Mouse (Mus musculus) midbrain, embryonic 15.5 days (tissue): ENCODE measurements around the gene Skint6. TPM values are rescaled to one million over a fixed set of nuclear protein-coding genes. Genes with fewer than 3 reads are reported as not detected.
"Not testable (repeated sequence)": the region's sequence is repeated elsewhere in the genome, so short reads cannot be mapped to it uniquely, and the experiment has no call there.

Source experiments
- ATAC-seq: fragments of 200-750 bp; cut with Nextera tagmentation; replicated peaks from 2 replicates; pipeline ENCODE4 v1.8.0; 2017; ENCODE audit warnings: moderate TSS enrichment
- H3K27ac ChIP-seq: fragments of 300-500 bp; sonication (generic); 2 replicates; pipeline ENCODE4 v1.5.1; 2015; ENCODE audit warnings: mild to moderate bottlenecking, inconsistent platforms
- H3K27me3 ChIP-seq: fragments of 300-500 bp; sonication (generic); replicated peaks from 2 replicates; pipeline ENCODE4 v1.6.1; 2015; ENCODE audit warnings: inconsistent platforms
- H3K36me3 ChIP-seq: fragments of 300-500 bp; sonication (generic); replicated peaks from 2 replicates; pipeline ENCODE4 v1.6.1; 2015; ENCODE audit warnings: inconsistent platforms
- H3K4me1 ChIP-seq: fragments of 300-500 bp; sonication (generic); 2 replicates; pipeline ENCODE4 v1.6.1; 2015; ENCODE audit warnings: inconsistent platforms
- H3K4me2 ChIP-seq: fragments of 300-500 bp; sonication (generic); 2 replicates; pipeline ENCODE4 v1.6.1; 2015; ENCODE audit warnings: inconsistent platforms, mild to moderate bottlenecking, moderate library complexity
- H3K4me3 ChIP-seq: fragments of 300-500 bp; sonication (generic); 2 replicates; pipeline ENCODE4 v1.5.1; 2015; ENCODE audit warnings: mild to moderate bottlenecking, inconsistent platforms
- H3K9ac ChIP-seq: fragments of 300-500 bp; sonication (generic); 2 replicates; pipeline ENCODE4 v1.6.1; 2015; ENCODE audit warnings: mild to moderate bottlenecking, inconsistent platforms
- H3K9me3 ChIP-seq: fragments of 300-500 bp; sonication (generic); 2 replicates; pipeline ENCODE4 v1.6.1; 2016; ENCODE audit warnings: inconsistent platforms
- WGBS: fragments of 180-500 bp; shearing (Covaris S2); methylation state at CpG from one replicate; pipeline ENCODE4 v1.1.7; 2015; ENCODE audit warnings: mixed read lengths; 5-methylcytosine and 5-hydroxymethylcytosine counted together
- polyA plus RNA-seq: library from polyadenylated mRNA; unstranded; fragments of >200 nt; fragmentation: Nextera tagmentation; extraction: Ambion mirVana; gene quantifications from 2 replicates; pipeline ENCODE4 v1.2.1, GENCODE M21; 2015

The Skint6 gene
- polyA plus RNA-seq, result not detected in 2 replicates

- no peak within 1 kb of the TSS for H3K4me2 ChIP-seq
- H3K36me3 ChIP-seq, result no peaks in the 10 kb centered on the region
- H3K9me3 ChIP-seq, result peaks cover 13% of the 10 kb centered on the region
- H3K4me3 ChIP-seq, result no peak within 1 kb of the TSS
- 61% methylated on average over 2 of the region's 2 CpGs for WGBS
- no peak for ATAC-seq
- H3K4me1 ChIP-seq, result no peaks in the 10 kb centered on the region
- H3K27ac ChIP-seq, result no peak within 1 kb of the TSS
- no peaks in the 10 kb centered on the region for H3K27me3 ChIP-seq
- H3K9ac ChIP-seq, result no peak within 1 kb of the TSS
Observed at GRCm38 (mm10) chr4:113286873-113287272, at the start of gene Skint6. Gene Skint6 (minus strand): TSS chr4:113286973.

- H3K27ac ChIP-seq, result no peak overlapping the region
- 95% methylated on average over 1 of the region's 1 CpGs for WGBS
- H3K4me1 ChIP-seq, result no peaks in the 10 kb centered on the region
- no peak overlapping the region for H3K4me3 ChIP-seq
- no peak for ATAC-seq
- peaks cover 31% of the 10 kb centered on the region for H3K9me3 ChIP-seq
- no peaks in the 10 kb centered on the region for H3K36me3 ChIP-seq
- no peak overlapping the region for H3K9ac ChIP-seq
- no peaks in the 10 kb centered on the region for H3K27me3 ChIP-seq
- no peak overlapping the region for H3K4me2 ChIP-seq
Observed at GRCm38 (mm10) chr4:113320911-113321310, 34.1 kb upstream of the Skint6 start.

GRCm38 (mm10) chr4:113301773-113302473, 15.2 kb upstream of the Skint6 start:
- WGBS, result 66% methylated on average over 3 of the region's 3 CpGs
- ATAC-seq, result no peak

GRCm38 (mm10) chr4:113263363-113264060, 23.3 kb downstream of the Skint6 start:
- H3K27ac ChIP-seq, result no peak overlapping the region
- no peak for ATAC-seq
- WGBS, result 96% methylated on average over 1 of the region's 1 CpGs
- no peaks in the 10 kb centered on the region for H3K36me3 ChIP-seq
- no peak overlapping the region for H3K4me3 ChIP-seq
- no peaks in the 10 kb centered on the region for H3K27me3 ChIP-seq
- no peak overlapping the region for H3K4me2 ChIP-seq
- peaks cover 10% of the 10 kb centered on the region for H3K9me3 ChIP-seq
- no peak overlapping the region for H3K9ac ChIP-seq
- H3K4me1 ChIP-seq, result no peaks in the 10 kb centered on the region

More at GRCm38 (mm10) chr4:113301773-113302473, 15.2 kb upstream of the Skint6 start:
- H3K4me2 ChIP-seq, result no peak overlapping the region
- H3K27ac ChIP-seq, result no peak overlapping the region
- H3K27me3 ChIP-seq, result no peaks in the 10 kb centered on the region
- H3K9ac ChIP-seq, result no peak overlapping the region
- H3K36me3 ChIP-seq, result no peaks in the 10 kb centered on the region
- peaks cover 13% of the 10 kb centered on the region for H3K9me3 ChIP-seq
- H3K4me3 ChIP-seq, result no peak overlapping the region
- no peaks in the 10 kb centered on the region for H3K4me1 ChIP-seq

GRCm38 (mm10) chr4:113245808-113246207, 41.0 kb downstream of the Skint6 start:
- Histone ChIP-seq H3K4me2 (no peak overlapping the region), H3K4me1 (no peaks in the 10 kb centered on the region), H3K9ac (no peak overlapping the region), H3K9me3 (peaks cover 17% of the 10 kb centered on the region), H3K27ac (no peak overlapping the region), H3K4me3 (no peak overlapping the region), H3K27me3 (no peaks in the 10 kb centered on the region), H3K36me3 (no peaks in the 10 kb centered on the region)
- no peak for ATAC-seq

- WGBS, result 65% methylated on average over 3 of the region's 3 CpGs
Observed at GRCm38 (mm10) chr4:113067621-113068020, 219.2 kb downstream of the Skint6 start.

GRCm38 (mm10) chr4:112979160-112979559, 307.6 kb downstream of the Skint6 start:
- H3K27me3 ChIP-seq, ATAC-seq, H3K4me1 ChIP-seq, H3K4me2 ChIP-seq, H3K36me3 ChIP-seq, H3K9ac ChIP-seq, H3K4me3 ChIP-seq, H3K27ac ChIP-seq: not testable (repeated sequence)
- peaks cover 16% of the 10 kb centered on the region; the same call in 1 of the 2 replicates for H3K9me3 ChIP-seq
- 35% methylated on average over 22 of the region's 22 CpGs for WGBS

More at GRCm38 (mm10) chr4:113067621-113068020, 219.2 kb downstream of the Skint6 start:
- H3K27me3 ChIP-seq, result no peaks in the 10 kb centered on the region
- no peak overlapping the region for H3K27ac ChIP-seq
- no peak overlapping the region for H3K9ac ChIP-seq
- no peaks in the 10 kb centered on the region for H3K4me1 ChIP-seq
- H3K4me2 ChIP-seq, result no peak overlapping the region
- no peaks in the 10 kb centered on the region for H3K36me3 ChIP-seq
- no peak overlapping the region for H3K4me3 ChIP-seq
- H3K9me3 ChIP-seq, result peaks cover 13% of the 10 kb centered on the region; the same call in 1 of the 2 replicates
- no peak for ATAC-seq

- H3K4me3 ChIP-seq, result no peak overlapping the region
- ATAC-seq, result no peak
- no peaks in the 10 kb centered on the region for H3K36me3 ChIP-seq
- H3K9me3 ChIP-seq, result peaks cover 26% of the 10 kb centered on the region
- WGBS, result 0% methylated on average over 1 of the region's 1 CpGs
- H3K27ac ChIP-seq, result no peak overlapping the region
- no peaks in the 10 kb centered on the region for H3K27me3 ChIP-seq
- H3K4me1 ChIP-seq, result no peaks in the 10 kb centered on the region
- no peak overlapping the region for H3K9ac ChIP-seq
- no peak overlapping the region for H3K4me2 ChIP-seq
Observed at GRCm38 (mm10) chr4:112790646-112791045, 496.1 kb downstream of the Skint6 start.

GRCm38 (mm10) chr4:112774766-112775165, 512.0 kb downstream of the Skint6 start, which contains the start of gene Skint10:
Gene Skint10 (minus strand): TSS chr4:112774866.
- Histone ChIP-seq H3K27ac (no peak within 1 kb of the TSS), H3K4me2 (no peak within 1 kb of the TSS), H3K9ac (no peak within 1 kb of the TSS), H3K36me3 (no peaks in the 10 kb centered on the region), H3K9me3 (peaks cover 15% of the 10 kb centered on the region; the same call in 1 of the 2 replicates), H3K27me3 (no peaks in the 10 kb centered on the region), H3K4me1 (no peaks in the 10 kb centered on the region), H3K4me3 (no peak within 1 kb of the TSS)
- 89% methylated on average over 1 of the region's 1 CpGs for WGBS
- no peak for ATAC-seq
